10 mouse cellular contexts compared by ENCODE assay signal in genomic region chr7:19073504-19073903, GRCm38 (mm10). TPM values are rescaled to one million over a fixed set of nuclear protein-coding genes. Genes with fewer than 3 reads are reported as not detected.
DNase-seq lines count a peak whose midpoint lies in the region; ATAC-seq and TF ChIP-seq lines count a peak whose summit lies in the region.
"Had no signal": no experiment of that assay in that cellular context is flagged by ENCODE, and none has a peak within 500 bp of the region (broad histone marks: within the 10 kb centered on the region; RNA-seq: fewer than 3 reads in every experiment).

No protein-coding gene starts in this region.

- peaks cover 10% of the 10 kb centered on the region for H3K4me1 ChIP-seq in liver, adult 2 months (ENCODE audit: control insufficient read depth, insufficient read depth, low read length)
- peaks cover 24% of the 10 kb centered on the region for H3K4me1 ChIP-seq in liver, embryonic 11.5 days (replicated peaks; ENCODE audit: control insufficient read depth, insufficient read depth, low read length)
- peaks cover 10% of the 10 kb centered on the region for H3K4me1 ChIP-seq in small intestine, adult 2 months (ENCODE audit: control insufficient read depth, insufficient read depth, insufficient read length, low read length)

- peak; percentile 45 for DNase-seq in cerebellum, adult 9-11 months
- no peak for DNase-seq in cerebellum, adult 11 months
- DNase-seq in liver, adult 2 months (ENCODE audit: extremely low read depth, low read depth, low spot score): no peak
- DNase-seq in liver, embryonic 11.5 days (ENCODE audit: low spot score): no peak
- peak; percentile 71 for DNase-seq in adrenal gland, postnatal 14 days
- no peak for DNase-seq in gastrocnemius, postnatal 25 days

- H3K4me2 ChIP-seq in liver, embryonic 11.5 days: no peak overlapping the region
- H3K4me2 ChIP-seq: lung, embryonic 15.5 days had no signal

- no peak overlapping the region for H3K9ac ChIP-seq in liver, adult 2 months (ENCODE audit: low read depth, low read length)
- no peak overlapping the region for H3K9ac ChIP-seq in liver, embryonic 11.5 days (ENCODE audit: low read depth, low read length)
- H3K9ac ChIP-seq: lung, embryonic 15.5 days had no signal

- no peaks in the 10 kb centered on the region for H3K36me3 ChIP-seq in liver, adult 2 months (ENCODE audit: control insufficient read depth, insufficient read depth, low read length)
- peaks cover 3% of the 10 kb centered on the region; the same call in 1 of the 2 replicates for H3K36me3 ChIP-seq in liver, embryonic 11.5 days (ENCODE audit: control insufficient read depth, insufficient read depth, low read length)
- no peaks in the 10 kb centered on the region for H3K36me3 ChIP-seq in small intestine, adult 2 months (ENCODE audit: control insufficient read depth, insufficient read depth, low read length)

- no peak overlapping the region for H3K27ac ChIP-seq in liver, adult 2 months (replicated peaks; ENCODE audit: insufficient read depth, low read depth, low read length)
- no peak overlapping the region for H3K27ac ChIP-seq in liver, embryonic 11.5 days (ENCODE audit: low read depth, low read length)
- no peak overlapping the region for H3K27ac ChIP-seq in small intestine, adult 2 months (ENCODE audit: insufficient read depth, low read depth, low read length)
- H3K27ac ChIP-seq: lung, embryonic 15.5 days had no signal

- no peak for TF ChIP-seq POLR2A in liver, adult 2 months (IDR thresholded peaks at IDR 0.05; ENCODE audit: extremely low read depth, insufficient read depth, low read length)
- TF ChIP-seq POLR2A in small intestine, adult 2 months (IDR thresholded peaks at IDR 0.05; ENCODE audit: low read depth, low read length): no peak

- 86% methylated on average over 9 of the region's 9 CpGs for WGBS in liver, adult 2 months
- WGBS in liver, embryonic 11.5 days: 75% methylated on average over 9 of the region's 9 CpGs
- 78% methylated on average over 9 of the region's 9 CpGs for WGBS in small intestine, adult 2 months

- TF ChIP-seq CTCF in liver, adult 2 months (IDR thresholded peaks at IDR 0.05; ENCODE audit: low read depth, low read length): peak; percentile 79
- TF ChIP-seq CTCF in small intestine, adult 2 months (IDR thresholded peaks at IDR 0.05; ENCODE audit: extremely low read depth, insufficient read length, insufficient replicate concordance, low read depth, low read length): peak; percentile 48; the same call in 1 of the 2 replicates

- H3K9me3 ChIP-seq in liver, embryonic 11.5 days (ENCODE audit: control insufficient read depth, low read length): no peaks in the 10 kb centered on the region
- H3K9me3 ChIP-seq: lung, embryonic 15.5 days had no signal

- no peaks in the 10 kb centered on the region for H3K27me3 ChIP-seq in liver, adult 2 months (ENCODE audit: control insufficient read depth, insufficient read depth, low read length)
- no peaks in the 10 kb centered on the region for H3K27me3 ChIP-seq in liver, embryonic 11.5 days (replicated peaks; ENCODE audit: control insufficient read depth, insufficient read depth, low read length)
- peaks cover 6% of the 10 kb centered on the region; the same call in 1 of the 2 replicates for H3K27me3 ChIP-seq in small intestine, adult 2 months (ENCODE audit: control insufficient read depth, insufficient read depth, low read length)
- H3K27me3 ChIP-seq: lung, embryonic 15.5 days had no signal

- no peaks in the 10 kb centered on the region for H3K79me2 ChIP-seq in liver, adult 2 months (ENCODE audit: control insufficient read depth, insufficient read depth, low read length)

- no peak for ATAC-seq in liver, embryonic 11.5 days (replicated peaks; ENCODE audit: low FRiP score)
- no peak for ATAC-seq in erythroblast, adult 5-6 weeks (replicated peaks; ENCODE audit: low FRiP score, poor library complexity, severe bottlenecking)

- H3K4me3 ChIP-seq in liver, adult 2 months (ENCODE audit: insufficient read depth, low read depth, low read length): no peak overlapping the region
- no peak overlapping the region for H3K4me3 ChIP-seq in liver, embryonic 11.5 days (ENCODE audit: low read depth, low read length)
- no peak overlapping the region for H3K4me3 ChIP-seq in small intestine, adult 2 months (ENCODE audit: low read depth, low read length)
- H3K4me3 ChIP-seq: lung, embryonic 15.5 days had no signal

RNA-seq across cellular contexts. Expression of gene Dmwd, which starts 2.5 kb away (rescaled TPM):
- 4.5 and 6.7 TPM in 2 replicates for total RNA-seq in liver, adult 2 months (2014; rRNA removed)
- polyA plus RNA-seq in liver, adult 2 months (2012; rRNA removed): 29.4 and 35.7 TPM in 2 replicates
- 10.2 and 12.8 TPM in 2 replicates for polyA plus RNA-seq in liver, embryonic 11.5 days (2014; fragmentation: Nextera tagmentation; extraction: Ambion mirVana)
- total RNA-seq in adrenal gland, postnatal 14 days (2021): 45.7 and 47.7 TPM in 2 replicates
- polyA plus RNA-seq in small intestine, adult 2 months (2012; rRNA removed): 13.9 and 16.3 TPM in 2 replicates
- total RNA-seq in erythroblast, adult 5-6 weeks (2015; ENCODE audit: low replicate concordance): 1.9 and 3.1 TPM in 2 replicates
- total RNA-seq in erythroblast, adult 5-6 weeks (2017; ENCODE audit: low replicate concordance): 1.0 and 2.6 TPM in 2 replicates
- total RNA-seq in gastrocnemius, postnatal 25 days (2021): 10 to 100 TPM; 22.4 to 22.7 TPM

RNA-seq across cellular contexts. Expression of gene Dmpk, which starts 10.1 kb away (rescaled TPM):
- total RNA-seq in liver, adult 2 months (2014; rRNA removed): 13.6 and 24.8 TPM in 2 replicates
- 60.0 and 76.4 TPM in 2 replicates for polyA plus RNA-seq in liver, adult 2 months (2012; rRNA removed)
- polyA plus RNA-seq in liver, embryonic 11.5 days (2014; fragmentation: Nextera tagmentation; extraction: Ambion mirVana): 12.4 and 13.9 TPM in 2 replicates
- total RNA-seq in adrenal gland, postnatal 14 days (2021): 64.2 and 65.6 TPM in 2 replicates
- polyA plus RNA-seq in small intestine, adult 2 months (2012; rRNA removed): 353 and 387 TPM in 2 replicates
- 3.8 TPM in 1 of 2 replicates, not detected in the other for total RNA-seq in erythroblast, adult 5-6 weeks (2015; ENCODE audit: low replicate concordance)
- total RNA-seq in erythroblast, adult 5-6 weeks (2017; ENCODE audit: low replicate concordance): 4.3 and 6.0 TPM in 2 replicates
- 100 to 1,000 TPM; 315 to 350 TPM for total RNA-seq in gastrocnemius, postnatal 25 days (2021)

RNA-seq across cellular contexts. Expression of gene Rsph6a, which starts 19.0 kb away (rescaled TPM):
- total RNA-seq in liver, adult 2 months (2014; rRNA removed): not detected in 2 replicates
- polyA plus RNA-seq in liver, adult 2 months (2012; rRNA removed): not detected in 2 replicates
- polyA plus RNA-seq in liver, embryonic 11.5 days (2014; fragmentation: Nextera tagmentation; extraction: Ambion mirVana): not detected in 2 replicates
- not detected in 2 replicates for total RNA-seq in adrenal gland, postnatal 14 days (2021)
- not detected in 2 replicates for polyA plus RNA-seq in small intestine, adult 2 months (2012; rRNA removed)
- total RNA-seq in erythroblast, adult 5-6 weeks (2015; ENCODE audit: low replicate concordance): not detected in 2 replicates
- total RNA-seq in erythroblast, adult 5-6 weeks (2017; ENCODE audit: low replicate concordance): not detected in 2 replicates
- not detected for total RNA-seq in gastrocnemius, postnatal 25 days (2021)
- total RNA-seq: hematopoietic stem cell, adult 5-6 weeks had no signal
- polyA plus RNA-seq: lung, embryonic 15.5 days had no signal

RNA-seq across cellular contexts. Expression of gene Six5, which starts 20.9 kb away (rescaled TPM):
- total RNA-seq in liver, adult 2 months (2014; rRNA removed): 1.8 and 2.3 TPM in 2 replicates
- polyA plus RNA-seq in liver, adult 2 months (2012; rRNA removed): 5.2 and 8.7 TPM in 2 replicates
- 3.7 and 4.3 TPM in 2 replicates for polyA plus RNA-seq in liver, embryonic 11.5 days (2014; fragmentation: Nextera tagmentation; extraction: Ambion mirVana)
- total RNA-seq in adrenal gland, postnatal 14 days (2021): 13.3 and 15.3 TPM in 2 replicates
- polyA plus RNA-seq in small intestine, adult 2 months (2012; rRNA removed): 14.1 and 14.5 TPM in 2 replicates
- total RNA-seq in erythroblast, adult 5-6 weeks (2015; ENCODE audit: low replicate concordance): 0.42 TPM in 1 of 2 replicates, not detected in the other
- not detected in 2 replicates for total RNA-seq in erythroblast, adult 5-6 weeks (2017; ENCODE audit: low replicate concordance)
- total RNA-seq in gastrocnemius, postnatal 25 days (2021): 1 to 10 TPM; 2.0 to 2.7 TPM

RNA-seq across cellular contexts. Expression of gene Gm4969, which starts 44.7 kb away (rescaled TPM):
- 0.09 TPM in 1 of 2 replicates, not detected in the other for total RNA-seq in liver, adult 2 months (2014; rRNA removed)
- 0.02 TPM in 1 of 2 replicates, not detected in the other for polyA plus RNA-seq in liver, adult 2 months (2012; rRNA removed)
- 1.2 and 1.9 TPM in 2 replicates for polyA plus RNA-seq in liver, embryonic 11.5 days (2014; fragmentation: Nextera tagmentation; extraction: Ambion mirVana)
- total RNA-seq in adrenal gland, postnatal 14 days (2021): 0.19 TPM in 1 of 2 replicates, not detected in the other
- polyA plus RNA-seq in small intestine, adult 2 months (2012; rRNA removed): not detected in 2 replicates
- not detected in 2 replicates for total RNA-seq in erythroblast, adult 5-6 weeks (2015; ENCODE audit: low replicate concordance)
- total RNA-seq in erythroblast, adult 5-6 weeks (2017; ENCODE audit: low replicate concordance): 0.28 TPM in 1 of 2 replicates, not detected in the other
- not detected for total RNA-seq in gastrocnemius, postnatal 25 days (2021)

Comparison
In these comparisons a context has a peak if more than half of its experiments do, and no peak if none do; other contexts are left out.
1. DNase-seq: peak in cerebellum, adult 9-11 months (single experiment) and adrenal gland, postnatal 14 days (single experiment); none in cerebellum, adult 11 months (single experiment), liver, adult 2 months (single experiment), liver, embryonic 11.5 days (single experiment) and gastrocnemius, postnatal 25 days (single experiment).